Comparison of ENCODE assay signal across 16 mouse cellular contexts in genomic region chr6:48452151-48452550, GRCm38 (mm10). TPM values are rescaled to one million over a fixed set of nuclear protein-coding genes. Genes with fewer than 3 reads are reported as not detected.
A peak's percentile ranks its signal among the peaks of the same experiment; 100 is the strongest.
DNase-seq lines count a peak whose midpoint lies in the region; TF ChIP-seq lines count a peak whose summit lies in the region.
"Had no signal": no experiment of that assay in that cellular context is flagged by ENCODE, and none has a peak within 500 bp of the region (broad histone marks: within the 10 kb centered on the region; RNA-seq: fewer than 3 reads in every experiment).

No protein-coding gene starts in this region.

- peaks cover 9% of the 10 kb centered on the region for H3K4me1 ChIP-seq in liver, adult 2 months (ENCODE audit: control insufficient read depth, insufficient read depth, low read length)

- peak overlapping the region; percentile 23; the same call in 1 of the 2 replicates for H3K9ac ChIP-seq in liver, adult 2 months (ENCODE audit: low read depth, low read length)

- TF ChIP-seq CTCF in liver, adult 2 months (IDR thresholded peaks at IDR 0.05; ENCODE audit: low read depth, low read length) = no peak

- peak overlapping the region; percentile 3; the same call in 1 of the 2 replicates for H3K4me3 ChIP-seq in liver, adult 2 months (ENCODE audit: insufficient read depth, low read depth, low read length)

- no peaks in the 10 kb centered on the region for H3K79me2 ChIP-seq in liver, adult 2 months (ENCODE audit: control insufficient read depth, insufficient read depth, low read length)

- DNase-seq in adrenal gland, adult 2 months = peak; percentile 20
- no peak for DNase-seq in adrenal gland, adult (ENCODE audit: inconsistent age in 2 of 2, low spot score in 1 of 2)
- peak; percentile 91 for DNase-seq in liver, adult 2 months (ENCODE audit: extremely low read depth, low read depth, low spot score)
- no peak for DNase-seq in liver
- DNase-seq: adrenal gland, adult 8-10 months; adrenal gland, postnatal 14 days; adrenal gland, postnatal 25 days; B cell, adult 2 months; cerebellum, adult 11 months; cerebellum, adult 11-12 months; cerebellum, adult 18-20 months; cerebellum, adult 2 months; cerebellum, adult 8-10 months had no signal

- no peaks in the 10 kb centered on the region for H3K36me3 ChIP-seq in liver, adult 2 months (ENCODE audit: control insufficient read depth, insufficient read depth, low read length)
- H3K36me3 ChIP-seq: G1E had no signal

- peak overlapping the region; percentile 49 for H3K27ac ChIP-seq in liver, adult 2 months (replicated peaks; ENCODE audit: insufficient read depth, low read depth, low read length)

- H3K27me3 ChIP-seq in liver, adult 2 months (ENCODE audit: control insufficient read depth, insufficient read depth, low read length) = no peaks in the 10 kb centered on the region
- H3K27me3 ChIP-seq: CH12.LX had no signal

- no peak for TF ChIP-seq POLR2A in liver, adult 2 months (IDR thresholded peaks at IDR 0.05; ENCODE audit: extremely low read depth, insufficient read depth, low read length)

- 0% methylated on average over 1 of the region's 1 CpGs for WGBS in liver, adult 2 months

RNA-seq across cellular contexts. Expression of gene Sspo, which starts 4.1 kb away (rescaled TPM):
- 1 to 10 TPM; 2.7 to 3.5 TPM for total RNA-seq in adrenal gland, adult 2 months (2021)
- polyA plus RNA-seq in adrenal gland, adult 2 months (2012; rRNA removed) = 8.4 and 12.3 TPM in 2 replicates
- 0.47 and 0.83 TPM in 2 replicates for total RNA-seq in liver, adult 2 months (2014; rRNA removed)
- polyA plus RNA-seq in liver, adult 2 months (2012; rRNA removed) = 1.5 and 2.0 TPM in 2 replicates
- total RNA-seq: MEL had no signal
- polyA plus RNA-seq: G1E had no signal

RNA-seq across cellular contexts. Expression of gene Zfp467, which starts 6.5 kb away (rescaled TPM):
- total RNA-seq in adrenal gland, adult 2 months (2021) = 10 to 100 TPM; 47.3 to 53.6 TPM
- 119 and 124 TPM in 2 replicates for polyA plus RNA-seq in adrenal gland, adult 2 months (2012; rRNA removed)
- total RNA-seq in liver, adult 2 months (2014; rRNA removed) = 13.9 and 15.9 TPM in 2 replicates
- 23.0 and 25.7 TPM in 2 replicates for polyA plus RNA-seq in liver, adult 2 months (2012; rRNA removed)

RNA-seq across cellular contexts. Expression of gene Krba1, which starts 56.8 kb away (rescaled TPM):
- 10 to 100 TPM; 30.9 to 31.3 TPM for total RNA-seq in adrenal gland, adult 2 months (2021)
- polyA plus RNA-seq in adrenal gland, adult 2 months (2012; rRNA removed) = 42.5 and 55.2 TPM in 2 replicates
- 5.2 and 6.1 TPM in 2 replicates for total RNA-seq in liver, adult 2 months (2014; rRNA removed)
- 6.6 and 9.2 TPM in 2 replicates for polyA plus RNA-seq in liver, adult 2 months (2012; rRNA removed)
- polyA plus RNA-seq: G1E had no signal

Comparison
In these comparisons a context has a peak if more than half of its experiments do, and no peak if none do; other contexts are left out.
1. DNase-seq: peak in adrenal gland, adult 2 months (single experiment) and liver, adult 2 months (single experiment); none in adrenal gland, adult (0 of 2) and liver (single experiment).